Mouse (Mus musculus): Measurements from ENCODE around the gene Filip1.

DNA sequence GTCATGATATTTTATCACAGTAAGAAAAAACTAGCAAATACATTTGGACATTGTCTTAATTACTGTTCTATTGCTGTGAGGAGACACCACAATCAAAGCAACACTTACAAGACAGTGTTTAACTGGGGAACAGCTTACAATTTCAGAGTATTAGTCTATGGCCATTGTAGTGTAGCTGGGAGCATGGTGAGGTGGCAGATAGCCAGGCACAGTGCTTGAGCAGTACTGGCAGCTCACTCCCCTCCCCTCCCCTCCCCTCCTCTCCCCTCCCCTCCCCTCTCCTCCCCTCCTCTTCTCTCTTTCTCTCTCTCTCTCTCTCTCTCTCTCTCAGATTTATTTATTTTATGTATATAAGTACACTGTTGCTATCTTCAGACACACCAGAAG lies 25.3 kb upstream of the Filip1 start:
- TF ChIP-seq MXI1 (IDR thresholded peaks at IDR 0.05; ENCODE audit: low read depth, low read length): no peak
- no peak for TF ChIP-seq EP300 (IDR thresholded peaks at IDR 0.05; ENCODE audit: low read depth in 1 of 2, low read length in 2 of 2)
- no peak for TF ChIP-seq CHD1 (IDR thresholded peaks at IDR 0.05; ENCODE audit: low read depth, low read length)
- TF ChIP-seq TCF12 (IDR thresholded peaks at IDR 0.05; ENCODE audit: low read depth, low read length): no peak
- TF ChIP-seq SMC3 (IDR thresholded peaks at IDR 0.05; ENCODE audit: low read depth, low read length): no peak
- TF ChIP-seq ELF1 (IDR thresholded peaks at IDR 0.05; ENCODE audit: low read depth, low read length): no peak

Measured in MEL (cell line).